Mouse (Mus musculus): ENCODE measurements around the gene Mrps14. TPM values are rescaled to one million over a fixed set of nuclear protein-coding genes. Genes with fewer than 3 reads are reported as not detected.

Mrps14 gene
- 28.3 TPM for polyA plus RNA-seq (2014; fragmentation: Illumina TruSeq; extraction: RNeasy Lipid Tissue Mini Kit (QIAGEN cat#74804); ENCODE audit: low read depth, low replicate concordance)

DNA sequence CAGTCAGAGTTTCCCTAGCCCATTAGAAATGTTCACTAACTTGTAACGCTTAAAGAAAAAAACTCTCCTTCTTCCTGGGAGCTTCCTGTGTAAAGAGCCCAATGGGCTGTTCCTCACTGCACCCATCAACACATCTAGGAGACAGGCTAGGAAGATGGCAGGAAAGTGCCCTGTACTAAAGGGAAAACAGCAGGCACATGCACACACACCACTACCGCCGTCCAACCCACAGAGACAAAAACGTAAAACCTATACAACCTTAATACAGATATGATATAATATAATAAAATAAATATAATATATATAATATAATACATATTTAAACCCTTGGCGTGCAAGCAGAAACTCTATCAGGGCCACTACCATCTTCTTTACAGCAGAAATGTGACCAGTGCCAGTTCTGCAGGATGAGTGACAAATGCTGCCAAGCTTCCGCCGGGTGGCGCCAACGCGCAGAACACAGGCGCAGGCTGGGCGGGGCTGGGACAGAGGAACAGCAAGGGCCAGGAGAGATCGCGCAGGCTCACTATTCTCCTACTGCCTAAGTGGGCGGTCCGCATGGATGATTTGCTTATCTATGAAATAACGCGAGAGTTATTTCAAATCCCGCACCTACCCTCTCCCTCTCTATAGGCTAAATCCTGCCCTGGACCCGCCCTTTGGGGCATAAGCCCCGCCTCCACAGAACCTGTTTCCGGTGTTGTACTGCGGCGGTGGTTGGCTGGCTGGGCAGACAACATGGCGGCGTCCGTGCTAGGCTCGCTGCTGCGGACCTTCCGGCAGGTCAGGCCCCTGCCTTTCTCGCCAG, at the start of gene Mrps14:
TSS of gene Mrps14 (plus strand) at position 687 of the 808 bp plus-strand sequence.

DNA sequence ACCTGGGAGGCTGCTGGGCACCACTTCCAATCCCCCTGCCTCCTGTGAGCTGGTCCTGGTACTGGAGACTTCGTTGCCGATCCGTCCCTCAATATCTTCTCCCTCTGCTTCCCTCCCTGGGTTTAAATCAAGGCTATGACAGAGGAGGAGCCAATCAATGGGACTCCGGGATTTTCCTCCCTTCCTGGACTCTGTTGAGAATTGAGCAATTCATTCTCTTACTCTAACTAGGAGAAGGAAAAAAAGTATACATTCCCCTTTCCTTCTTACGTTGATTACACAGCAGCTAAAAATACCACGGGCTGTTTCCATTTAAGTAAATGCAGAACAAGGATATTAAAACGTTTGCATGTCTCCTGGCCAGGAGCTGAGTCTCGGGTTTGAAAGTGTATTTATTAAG, 41.5 kb upstream of the Mrps14 start, which contains the start of gene Tnn:
TSS of gene Tnn (minus strand) at position 101 of the 400 bp plus-strand sequence.

DNA sequence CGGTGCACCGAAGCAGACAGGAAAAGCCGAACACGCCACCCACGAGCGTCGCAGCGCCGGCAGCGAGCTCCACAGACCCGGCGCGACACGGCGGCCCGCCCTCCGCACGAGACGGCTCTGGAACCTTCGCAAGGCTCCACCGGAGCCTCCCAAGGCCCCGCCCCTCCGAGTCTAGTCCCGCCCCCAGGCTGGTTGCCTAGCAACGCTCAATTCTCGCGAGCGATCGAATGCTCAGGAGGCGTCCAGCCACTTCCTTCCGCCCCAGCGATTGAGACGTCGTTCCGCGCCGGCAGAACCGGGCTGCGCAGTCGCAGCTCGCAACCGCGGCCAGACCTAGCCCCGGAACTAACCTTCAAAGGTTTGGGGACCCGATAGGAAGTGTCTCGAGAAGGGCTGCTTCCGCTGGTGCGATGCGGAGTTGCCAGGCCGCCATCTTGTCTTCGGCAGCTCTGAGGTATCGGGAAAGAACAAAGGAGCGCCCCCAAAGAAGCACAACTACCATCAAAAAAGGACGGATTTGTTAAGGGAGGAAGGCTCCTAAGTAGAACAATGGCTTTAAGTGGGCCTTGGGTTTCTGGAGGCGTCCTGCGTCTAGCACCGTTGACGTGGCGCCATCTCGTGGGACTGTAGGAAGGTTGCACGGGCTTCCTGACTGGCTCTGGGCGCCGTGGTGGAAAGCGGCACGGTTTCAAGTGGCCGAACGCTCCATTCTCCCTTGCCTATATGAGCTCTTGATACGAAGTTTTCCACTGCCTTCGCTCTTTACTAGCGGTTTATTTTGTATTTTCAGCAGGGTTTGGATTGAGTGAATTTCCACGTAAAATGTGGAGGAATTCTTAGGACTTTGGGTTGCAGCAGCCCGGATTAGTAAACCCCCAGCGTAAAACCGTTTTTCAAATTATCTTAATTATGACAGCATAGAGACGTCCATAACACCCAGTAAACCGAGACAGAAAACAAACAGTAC, 18.0 kb downstream of the Mrps14 start, which contains the start of gene Cacybp:
TSS of gene Cacybp (minus strand) at position 173 of the 967 bp plus-strand sequence.

Other genes starting within 250 kb of the Mrps14 start
- gene 4930523C07Rik, start 150.8 kb upstream of the Mrps14 start, polyA plus RNA-seq (2014; fragmentation: Illumina TruSeq; extraction: RNeasy Lipid Tissue Mini Kit (QIAGEN cat#74804); ENCODE audit: low read depth, low replicate concordance) = 22.2 TPM
- gene Tnn, start 41.6 kb upstream of the Mrps14 start, polyA plus RNA-seq (2014; fragmentation: Illumina TruSeq; extraction: RNeasy Lipid Tissue Mini Kit (QIAGEN cat#74804); ENCODE audit: low read depth, low replicate concordance) = not detected
- gene Cacybp, start 17.7 kb downstream of the Mrps14 start, polyA plus RNA-seq (2014; fragmentation: Illumina TruSeq; extraction: RNeasy Lipid Tissue Mini Kit (QIAGEN cat#74804); ENCODE audit: low read depth, low replicate concordance) = 184 TPM